Mouse (Mus musculus) midbrain, embryonic 16.5 days (tissue): ENCODE data around the gene Dedd. TPM values are rescaled to one million over a fixed set of nuclear protein-coding genes. Genes with fewer than 3 reads are reported as not detected.

Source experiments
- ATAC-seq: fragments of 200-750 bp; cut with Nextera tagmentation; 2 replicates; pipeline ENCODE4 v1.8.0; 2017; ENCODE audit warnings: moderate TSS enrichment
- H3K27ac ChIP-seq: fragments of 300-500 bp; sonication (generic); 2 replicates; pipeline ENCODE4 v1.5.1; 2014; ENCODE audit warnings: mild to moderate bottlenecking, low read length, mixed read lengths
- H3K27me3 ChIP-seq: fragments of 300-500 bp; sonication (generic); 2 replicates; pipeline ENCODE4 v1.6.1; 2014; ENCODE audit warnings: low read depth, low read length, mixed read lengths; ENCODE audit not compliant: control insufficient read depth, insufficient read depth
- H3K36me3 ChIP-seq: fragments of 300-500 bp; sonication (generic); 2 replicates; pipeline ENCODE4 v1.6.1; 2014; ENCODE audit warnings: mild to moderate bottlenecking, low read length, moderate library complexity, mixed read lengths; ENCODE audit not compliant: control insufficient read depth, insufficient read depth
- H3K4me1 ChIP-seq: fragments of 300-500 bp; sonication (generic); 2 replicates; pipeline ENCODE4 v1.6.1; 2014; ENCODE audit warnings: mild to moderate bottlenecking, low read length, mixed read lengths; ENCODE audit not compliant: control insufficient read depth, insufficient read depth
- H3K4me2 ChIP-seq: fragments of 300-500 bp; sonication (generic); 2 replicates; pipeline ENCODE4 v1.6.1; 2014; ENCODE audit warnings: mild to moderate bottlenecking, low read length, mixed read lengths
- H3K4me3 ChIP-seq: fragments of 300-500 bp; sonication (generic); 2 replicates; pipeline ENCODE4 v1.5.1; 2014; ENCODE audit warnings: low read depth, mild to moderate bottlenecking, low read length, moderate library complexity, mixed read lengths
- H3K9ac ChIP-seq: fragments of 300-500 bp; sonication (generic); 2 replicates; pipeline ENCODE4 v1.6.1; 2014; ENCODE audit warnings: low read depth, low read length, mixed read lengths
- H3K9me3 ChIP-seq: fragments of 300-500 bp; sonication (generic); replicated peaks from 2 replicates; pipeline ENCODE4 v1.6.1; 2014; ENCODE audit warnings: mild to moderate bottlenecking, low read length, mixed read lengths; ENCODE audit not compliant: control insufficient read depth, poor library complexity, severe bottlenecking
- WGBS: fragments of 180-500 bp; shearing (Covaris S2); extraction: QIAGEN DNeasy Blood & Tissue Kit; methylation state at CpG from one replicate; pipeline ENCODE4 v1.1.7; 2014; 5-methylcytosine and 5-hydroxymethylcytosine counted together
- polyA plus RNA-seq: library from polyadenylated mRNA; unstranded; fragments of >200 nt; fragmentation: Nextera tagmentation; extraction: Ambion mirVana; gene quantifications from 2 replicates; pipeline ENCODE4 v1.2.1, GENCODE M21; 2015

The Dedd gene
- polyA plus RNA-seq, 1 experiment from 2014 or later: 53.6 TPM

GRCm38 (mm10) chr1:171387099-171387498, 58.2 kb downstream of the Dedd start:
- no peaks in the 10 kb centered on the region for H3K36me3 ChIP-seq
- no peak overlapping the region for H3K4me3 ChIP-seq
- H3K27ac ChIP-seq: no peak overlapping the region
- H3K4me1 ChIP-seq: no peaks in the 10 kb centered on the region
- WGBS: 22% methylated on average over 6 of the region's 6 CpGs
- ATAC-seq: no peak
- H3K27me3 ChIP-seq: no peaks in the 10 kb centered on the region
- no peak overlapping the region for H3K9ac ChIP-seq
- H3K4me2 ChIP-seq: no peak overlapping the region
- H3K9me3 ChIP-seq: no peaks in the 10 kb centered on the region

GRCm38 (mm10) chr1:171388376-171389102, 59.6 kb downstream of the Dedd start, which contains the start of gene Arhgap30:
Gene Arhgap30, plus strand, starts transcription at chr1:171388954.
- H3K9ac ChIP-seq: no peak within 1 kb of the TSS
- no peaks in the 10 kb centered on the region for H3K9me3 ChIP-seq
- H3K36me3 ChIP-seq: no peaks in the 10 kb centered on the region
- H3K4me2 ChIP-seq: no peak within 1 kb of the TSS
- H3K27ac ChIP-seq: no peak within 1 kb of the TSS
- 83% methylated on average over 15 of the region's 15 CpGs for WGBS
- H3K27me3 ChIP-seq: no peaks in the 10 kb centered on the region
- ATAC-seq: no peak
- H3K4me3 ChIP-seq: no peak within 1 kb of the TSS
- H3K4me1 ChIP-seq: no peaks in the 10 kb centered on the region

GRCm38 (mm10) chr1:171390101-171390500, 61.2 kb downstream of the Dedd start:
- no peak for ATAC-seq
- H3K9ac ChIP-seq: no peak overlapping the region
- no peak overlapping the region for H3K4me2 ChIP-seq
- no peaks in the 10 kb centered on the region for H3K9me3 ChIP-seq
- H3K4me1 ChIP-seq: no peaks in the 10 kb centered on the region
- 88% methylated on average over 4 of the region's 4 CpGs for WGBS
- H3K4me3 ChIP-seq: no peak overlapping the region
- H3K36me3 ChIP-seq: no peaks in the 10 kb centered on the region
- no peak overlapping the region for H3K27ac ChIP-seq
- no peaks in the 10 kb centered on the region for H3K27me3 ChIP-seq

Other genes with a start within 250 kb of the Dedd start
- 7.8 and 9.2 TPM in 2 replicates for gene Cfap126, start 215.2 kb upstream of the Dedd start, polyA plus RNA-seq
- gene Sdhc, start 178.5 kb upstream of the Dedd start, polyA plus RNA-seq: 284 and 311 TPM in 2 replicates
- 0.20 and 0.63 TPM in 2 replicates for gene Mpz, start 178.4 kb upstream of the Dedd start, polyA plus RNA-seq
- 15.1 and 20.7 TPM in 2 replicates for gene Pcp4l1, start 132.9 kb upstream of the Dedd start, polyA plus RNA-seq
- gene Nr1i3, start 115.2 kb upstream of the Dedd start, polyA plus RNA-seq: 0.38 and 0.47 TPM in 2 replicates
- 46.8 and 58.3 TPM in 2 replicates for gene Tomm40l, start 106.6 kb upstream of the Dedd start, polyA plus RNA-seq
- gene Apoa2, start 104.1 kb upstream of the Dedd start, polyA plus RNA-seq: 2.1 and 3.1 TPM in 2 replicates
- 15.9 and 19.3 TPM in 2 replicates for gene Fcer1g, start 94.8 kb upstream of the Dedd start, polyA plus RNA-seq
- gene Adamts4, start 78.7 kb upstream of the Dedd start, polyA plus RNA-seq: 8.7 and 9.1 TPM in 2 replicates
- gene Ndufs2, start 77.8 kb upstream of the Dedd start, polyA plus RNA-seq: 218 and 225 TPM in 2 replicates
- gene B4galt3, start 58.8 kb upstream of the Dedd start, polyA plus RNA-seq: 113 and 115 TPM in 2 replicates
- gene Ppox, start 48.0 kb upstream of the Dedd start, polyA plus RNA-seq: 44.4 and 49.5 TPM in 2 replicates
- gene Usp21, start 41.2 kb upstream of the Dedd start, polyA plus RNA-seq: 105 and 112 TPM in 2 replicates
- 105 and 116 TPM in 2 replicates for gene Ufc1, start 34.1 kb upstream of the Dedd start, polyA plus RNA-seq
- gene Nit1, start 16.5 kb downstream of the Dedd start, polyA plus RNA-seq: 53.8 and 56.9 TPM in 2 replicates
- 146 and 166 TPM in 2 replicates for gene Pfdn2, start 16.5 kb downstream of the Dedd start, polyA plus RNA-seq
- gene Klhdc9, start 31.7 kb downstream of the Dedd start, polyA plus RNA-seq: 4.3 and 4.6 TPM in 2 replicates
- 3.6 and 3.9 TPM in 2 replicates for gene Nectin4, start 41.0 kb downstream of the Dedd start, polyA plus RNA-seq
- 0.45 and 0.59 TPM in 2 replicates for gene Arhgap30, start 59.8 kb downstream of the Dedd start, polyA plus RNA-seq
- 197 and 201 TPM in 2 replicates for gene Usf1, start 82.2 kb downstream of the Dedd start, polyA plus RNA-seq
- 6.2 and 7.6 TPM in 2 replicates for gene Tstd1, start 89.7 kb downstream of the Dedd start, polyA plus RNA-seq
- 10.4 and 10.5 TPM in 2 replicates for gene F11r, start 108.4 kb downstream of the Dedd start, polyA plus RNA-seq
- 34.8 and 35.9 TPM in 2 replicates for gene Alyref2, start 174.3 kb downstream of the Dedd start, polyA plus RNA-seq
- not detected in 2 replicates for gene Itln1, start 206.1 kb downstream of the Dedd start, polyA plus RNA-seq
- not detected in 2 replicates for gene Cd244a, start 230.0 kb downstream of the Dedd start, polyA plus RNA-seq